Mouse (Mus musculus): Measurements from ENCODE around the gene Gm47841. TPM values are rescaled to one million over a fixed set of nuclear protein-coding genes. Genes with fewer than 3 reads are reported as not detected.

Gene Gm47841
- total and polyA plus RNA-seq, 2 experiments from 2014 or later, result not detected

- 33% methylated on average over 14 of the region's 14 CpGs for WGBS
- ATAC-seq (ENCODE audit: low FRiP score) (no peak), DNase-seq (ENCODE audit: low spot score) (no peak)
- no peak overlapping the region for H3K4me2 ChIP-seq (ENCODE audit: low read depth, low read length, poor library complexity, severe bottlenecking)
- no peak overlapping the region for H3K9ac ChIP-seq (replicated peaks; ENCODE audit: low read length, poor library complexity, severe bottlenecking)
- no peaks in the 10 kb centered on the region for H3K27me3 ChIP-seq (ENCODE audit: insufficient read depth, low read length)
- H3K4me3 ChIP-seq (ENCODE audit: low read depth, low read length), result no peak overlapping the region
- no peaks in the 10 kb centered on the region for H3K9me3 ChIP-seq (ENCODE audit: low read length)
- H3K27ac ChIP-seq (ENCODE audit: low read depth, low read length), result no peak overlapping the region
- H3K36me3 ChIP-seq (ENCODE audit: insufficient read depth, low read length), result no peaks in the 10 kb centered on the region
- no peak for TF ChIP-seq CTCF (IDR thresholded peaks at IDR 0.05)
- peaks cover 5% of the 10 kb centered on the region; the same call in 1 of the 2 replicates for H3K4me1 ChIP-seq (ENCODE audit: insufficient read depth, low read length)
These were observed 45.1 kb upstream of the Gm47841 start for GRCm38 (mm10) chr15:101092121-101092828.

DNA sequence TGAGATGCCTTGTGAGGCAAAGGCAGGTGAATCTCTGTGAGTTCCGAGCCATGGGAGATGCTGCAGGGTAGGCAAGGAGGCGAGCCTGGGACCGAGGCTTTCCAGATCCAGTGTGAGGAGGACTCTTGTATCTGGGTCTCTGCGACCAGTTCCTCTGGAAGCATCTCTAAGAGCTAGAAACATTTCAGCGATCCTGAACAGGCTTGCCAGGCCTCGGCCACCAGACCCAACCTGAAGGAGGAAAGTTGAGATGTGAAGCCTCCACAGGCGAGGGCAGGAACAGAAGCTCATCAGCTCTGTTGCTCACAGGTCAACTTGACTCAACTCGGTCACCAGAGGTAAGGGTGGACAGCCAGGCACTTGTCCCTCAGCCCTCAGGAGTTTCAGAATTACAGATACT, 44.4 kb upstream of the Gm47841 start:
- H3K4me1 ChIP-seq (ENCODE audit: insufficient read depth, low read length), result peaks cover 5% of the 10 kb centered on the region; the same call in 1 of the 2 replicates

GRCm38 (mm10) chr15:101088291-101088690, 41.1 kb upstream of the Gm47841 start:
- H3K27ac ChIP-seq (ENCODE audit: low read depth, low read length), result 0 out of 2 replicates have a peak overlapping the region, but pooled peaks have one; percentile 32
- H3K9me3 ChIP-seq (ENCODE audit: low read length), result no peaks in the 10 kb centered on the region
- H3K36me3 ChIP-seq (ENCODE audit: insufficient read depth, low read length), result no peaks in the 10 kb centered on the region
- H3K4me2 ChIP-seq (ENCODE audit: low read depth, low read length, poor library complexity, severe bottlenecking), result no peak overlapping the region
- DNase-seq (ENCODE audit: low spot score) (peak; percentile 58), ATAC-seq (ENCODE audit: low FRiP score) (no peak)
- H3K4me3 ChIP-seq (ENCODE audit: low read depth, low read length), result no peak overlapping the region
- H3K4me1 ChIP-seq (ENCODE audit: insufficient read depth, low read length), result peaks cover 5% of the 10 kb centered on the region; the same call in 1 of the 2 replicates
- 23% methylated on average over 4 of the region's 4 CpGs for WGBS
- H3K9ac ChIP-seq (replicated peaks; ENCODE audit: low read length, poor library complexity, severe bottlenecking), result no peak overlapping the region
- no peak for TF ChIP-seq CTCF (IDR thresholded peaks at IDR 0.05)
- no peaks in the 10 kb centered on the region for H3K27me3 ChIP-seq (ENCODE audit: insufficient read depth, low read length)

More for the DNA sequence above, 44.4 kb upstream of the Gm47841 start:
- Histone ChIP-seq H3K4me3 (ENCODE audit: low read depth, low read length) (no peak overlapping the region), H3K9ac (replicated peaks; ENCODE audit: low read length, poor library complexity, severe bottlenecking) (no peak overlapping the region), H3K27ac (ENCODE audit: low read depth, low read length) (no peak overlapping the region), H3K27me3 (ENCODE audit: insufficient read depth, low read length) (no peaks in the 10 kb centered on the region), H3K36me3 (ENCODE audit: insufficient read depth, low read length) (no peaks in the 10 kb centered on the region), H3K4me2 (ENCODE audit: low read depth, low read length, poor library complexity, severe bottlenecking) (no peak overlapping the region), H3K9me3 (ENCODE audit: low read length) (no peaks in the 10 kb centered on the region)
- DNase-seq (ENCODE audit: low spot score) (no peak), ATAC-seq (ENCODE audit: low FRiP score) (no peak)
- 96% methylated on average over 8 of the region's 8 CpGs for WGBS
- TF ChIP-seq CTCF (IDR thresholded peaks at IDR 0.05), result no peak

GRCm38 (mm10) chr15:101086956-101087355, 39.8 kb upstream of the Gm47841 start:
- Histone ChIP-seq H3K9me3 (ENCODE audit: low read length) (no peaks in the 10 kb centered on the region), H3K27me3 (ENCODE audit: insufficient read depth, low read length) (no peaks in the 10 kb centered on the region), H3K4me1 (ENCODE audit: insufficient read depth, low read length) (peaks cover 2% of the 10 kb centered on the region; the same call in 1 of the 2 replicates), H3K9ac (replicated peaks; ENCODE audit: low read length, poor library complexity, severe bottlenecking) (no peak overlapping the region), H3K4me3 (ENCODE audit: low read depth, low read length) (no peak overlapping the region), H3K4me2 (ENCODE audit: low read depth, low read length, poor library complexity, severe bottlenecking) (no peak overlapping the region), H3K27ac (ENCODE audit: low read depth, low read length) (no peak overlapping the region), H3K36me3 (ENCODE audit: insufficient read depth, low read length) (no peaks in the 10 kb centered on the region)
- WGBS, result 63% methylated on average over 3 of the region's 3 CpGs
- no peak for TF ChIP-seq CTCF (IDR thresholded peaks at IDR 0.05)
- DNase-seq (ENCODE audit: low spot score) (peak; percentile 58), ATAC-seq (ENCODE audit: low FRiP score) (no peak)

DNA sequence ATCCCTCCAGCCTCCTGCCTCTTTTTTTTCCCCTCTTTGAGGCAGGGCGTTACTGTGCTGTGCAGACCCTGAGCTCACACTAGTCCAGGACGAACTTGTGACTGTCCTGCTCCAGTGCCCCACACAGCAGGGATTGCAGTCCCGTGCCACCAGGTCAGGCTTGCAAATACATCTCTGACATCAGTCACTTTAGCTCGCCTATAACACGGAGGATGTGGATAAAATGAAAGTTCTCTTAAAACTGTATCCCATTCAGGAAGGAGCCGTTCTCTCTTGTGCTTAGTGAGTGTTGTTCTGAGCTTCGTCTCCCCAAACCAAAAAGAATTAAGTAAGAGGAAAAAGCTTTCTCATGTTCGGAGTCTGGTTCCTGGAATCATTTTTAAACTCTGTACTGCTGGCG, 39.3 kb upstream of the Gm47841 start:
- no peak overlapping the region for H3K4me3 ChIP-seq (ENCODE audit: low read depth, low read length)
- ATAC-seq (ENCODE audit: low FRiP score) (no peak), DNase-seq (ENCODE audit: low spot score) (no peak)
- no peak for TF ChIP-seq CTCF (IDR thresholded peaks at IDR 0.05)
- H3K4me2 ChIP-seq (ENCODE audit: low read depth, low read length, poor library complexity, severe bottlenecking), result no peak overlapping the region
- H3K9me3 ChIP-seq (ENCODE audit: low read length), result no peaks in the 10 kb centered on the region
- 70% methylated on average over 9 of the region's 9 CpGs for WGBS
- H3K4me1 ChIP-seq (ENCODE audit: insufficient read depth, low read length), result peaks cover 2% of the 10 kb centered on the region; the same call in 1 of the 2 replicates
- no peaks in the 10 kb centered on the region for H3K36me3 ChIP-seq (ENCODE audit: insufficient read depth, low read length)
- H3K27ac ChIP-seq (ENCODE audit: low read depth, low read length), result no peak overlapping the region
- no peaks in the 10 kb centered on the region for H3K27me3 ChIP-seq (ENCODE audit: insufficient read depth, low read length)
- no peak overlapping the region for H3K9ac ChIP-seq (replicated peaks; ENCODE audit: low read length, poor library complexity, severe bottlenecking)

DNA sequence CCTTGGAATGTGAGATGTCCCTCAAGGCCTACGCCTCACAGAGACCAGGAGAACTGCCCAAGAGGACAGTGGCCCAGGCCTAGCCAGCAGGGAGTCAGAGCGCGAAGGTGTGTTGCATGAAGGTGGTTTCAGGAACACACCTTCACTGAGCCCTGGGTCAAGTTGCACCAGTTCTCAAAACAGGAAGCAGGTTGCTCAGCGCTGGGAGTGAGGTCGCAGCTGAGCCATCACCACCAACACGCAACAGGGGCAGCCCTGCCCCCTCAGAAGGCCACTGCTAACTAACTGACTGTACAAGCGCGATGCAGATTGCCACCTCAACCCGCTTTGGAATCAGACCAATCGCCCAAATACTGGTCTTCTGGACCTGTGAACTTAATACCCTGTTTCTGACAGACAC, 37.3 kb upstream of the Gm47841 start:
- no peak for TF ChIP-seq CTCF (IDR thresholded peaks at IDR 0.05)
- H3K4me2 ChIP-seq (ENCODE audit: low read depth, low read length, poor library complexity, severe bottlenecking), result no peak overlapping the region
- WGBS, result 86% methylated on average over 10 of the region's 10 CpGs
- no peaks in the 10 kb centered on the region for H3K9me3 ChIP-seq (ENCODE audit: low read length)
- H3K27ac ChIP-seq (ENCODE audit: low read depth, low read length), result no peak overlapping the region
- DNase-seq (ENCODE audit: low spot score) (no peak), ATAC-seq (ENCODE audit: low FRiP score) (no peak)
- peaks cover 2% of the 10 kb centered on the region; the same call in 1 of the 2 replicates for H3K4me1 ChIP-seq (ENCODE audit: insufficient read depth, low read length)
- H3K27me3 ChIP-seq (ENCODE audit: insufficient read depth, low read length), result no peaks in the 10 kb centered on the region
- no peaks in the 10 kb centered on the region for H3K36me3 ChIP-seq (ENCODE audit: insufficient read depth, low read length)
- no peak overlapping the region for H3K4me3 ChIP-seq (ENCODE audit: low read depth, low read length)
- H3K9ac ChIP-seq (replicated peaks; ENCODE audit: low read length, poor library complexity, severe bottlenecking), result no peak overlapping the region
